Mouse (Mus musculus) embryo, embryonic 10.5 days (tissue): Measurements from ENCODE around the gene Rhbdl1.

Experiments used
- DNase-seq: peaks from one replicate; pipeline ENCODE4 v3.0.0-alpha.2; 2015; ENCODE audit warnings: low spot score

The Rhbdl1 gene

DNA sequence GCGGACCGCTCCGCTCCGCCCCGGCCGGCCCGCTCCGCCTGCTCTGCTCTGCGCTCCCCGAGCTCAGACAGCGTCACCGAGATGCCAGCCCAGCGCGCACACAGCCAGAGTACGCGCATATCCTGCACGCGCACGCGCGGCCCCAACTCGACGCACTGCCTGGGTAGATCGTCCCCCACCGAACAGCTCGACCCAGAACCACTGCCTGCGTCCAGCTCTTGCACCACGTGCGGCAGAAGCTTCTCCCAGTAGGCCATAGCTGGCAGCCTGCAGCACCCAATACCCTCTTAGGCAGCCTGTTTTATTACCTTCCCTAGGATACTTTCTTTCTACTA lies at the start of gene Rhbdl1:
Rhbdl1 (minus strand) TSS at position 220 of the 335 bp plus-strand sequence.
- peak; percentile 68 for DNase-seq

DNA sequence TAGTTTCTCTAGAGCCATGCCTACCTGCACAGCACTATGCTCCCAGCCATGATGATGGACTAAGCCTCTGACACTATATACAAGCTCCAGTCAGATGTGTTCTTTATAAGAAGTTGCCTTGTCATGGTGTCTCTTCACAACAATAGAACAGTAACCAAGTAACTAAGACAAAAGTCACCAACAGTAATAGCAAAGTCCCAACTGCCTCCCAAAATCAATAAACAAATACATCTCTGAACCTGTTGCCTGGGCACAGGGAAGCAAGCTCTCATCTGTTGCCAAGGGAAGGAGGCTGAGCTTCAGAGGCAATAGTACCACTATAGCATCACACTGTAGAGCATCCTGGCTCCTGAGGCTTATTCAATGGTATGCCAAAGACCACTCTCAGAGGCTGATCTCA lies 49.7 kb upstream of the Rhbdl1 start:
- DNase-seq = no peak

DNA sequence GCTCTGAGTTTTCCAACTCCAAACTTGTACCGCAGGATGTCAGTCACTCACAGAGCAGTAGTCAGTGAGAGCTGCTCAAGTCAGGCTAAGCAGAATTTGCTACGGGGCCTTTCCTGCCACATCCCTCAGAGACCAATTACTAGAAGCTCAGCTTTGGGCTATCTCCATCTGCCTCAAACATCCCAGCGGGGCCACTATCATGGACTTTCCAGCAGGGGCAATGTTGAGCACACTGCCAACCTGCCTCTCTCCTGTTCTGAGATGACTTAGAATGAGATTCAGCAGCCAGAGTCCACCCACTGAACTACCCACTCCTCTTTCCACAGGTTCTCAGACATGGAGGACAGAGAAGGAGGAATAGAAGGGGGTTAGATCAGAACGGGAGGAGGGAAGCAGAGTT lies 48.5 kb upstream of the Rhbdl1 start:
- DNase-seq = peak; percentile 53

DNA sequence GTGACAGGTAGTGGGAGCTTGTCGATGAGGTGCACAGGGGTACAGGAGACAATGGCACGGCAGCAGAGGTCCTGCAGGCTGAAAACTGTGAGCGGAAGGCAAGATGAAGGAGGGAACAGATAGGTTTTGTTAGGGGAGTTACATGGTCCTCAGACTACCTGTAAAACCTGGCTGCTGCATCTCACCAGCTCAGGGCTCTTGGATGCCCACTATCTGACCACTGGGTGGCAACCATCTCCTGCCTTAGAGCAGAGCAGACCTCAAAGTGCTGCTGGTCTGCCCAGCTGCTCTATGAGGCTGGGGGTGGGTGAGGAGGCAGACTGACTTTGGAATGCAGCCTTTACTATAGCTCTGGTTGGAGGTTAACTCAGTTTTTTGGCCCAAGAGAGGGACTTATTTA lies 46.7 kb upstream of the Rhbdl1 start:
- DNase-seq = no peak

DNA sequence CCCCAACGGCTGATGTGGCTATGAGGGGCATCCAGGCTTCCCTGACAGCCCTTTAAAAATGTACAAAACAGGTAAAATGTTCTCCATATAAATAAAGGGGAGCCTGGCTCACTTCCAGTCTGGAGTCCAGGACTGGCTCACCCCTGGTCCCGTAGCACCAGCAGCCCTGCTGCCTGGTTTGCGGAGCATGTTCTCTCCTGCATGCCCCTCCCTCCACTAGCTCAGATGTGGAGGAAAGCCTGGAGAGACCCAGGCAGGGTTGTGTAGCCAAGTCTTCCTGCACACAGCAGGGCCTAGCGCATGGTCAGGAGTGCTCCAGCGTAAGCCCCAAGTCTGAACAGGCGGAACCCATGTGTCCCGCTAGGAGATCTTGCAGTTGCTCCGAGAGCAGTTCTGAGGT lies 46.2 kb upstream of the Rhbdl1 start:
- no peak for DNase-seq

DNA sequence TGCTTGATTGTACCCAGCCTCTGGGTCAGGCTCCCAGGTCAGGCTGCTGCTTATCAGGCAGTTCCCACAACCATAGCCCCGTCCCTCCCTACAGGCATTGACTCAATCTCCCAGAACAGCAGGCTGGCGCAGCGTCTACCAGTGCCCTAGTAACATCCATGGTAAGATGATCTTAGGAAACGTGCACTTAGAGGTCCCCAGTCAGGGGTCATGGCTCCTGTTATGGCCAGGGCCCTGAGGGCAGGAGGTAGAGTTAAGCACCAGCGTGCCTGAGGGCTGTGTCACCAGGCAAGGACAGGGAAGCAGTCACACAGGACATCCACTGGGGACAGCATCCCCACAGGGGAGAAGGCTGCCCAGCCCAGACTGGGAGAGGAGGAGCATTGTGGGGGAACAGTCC lies 45.2 kb upstream of the Rhbdl1 start:
- peak; percentile 44 for DNase-seq

DNA sequence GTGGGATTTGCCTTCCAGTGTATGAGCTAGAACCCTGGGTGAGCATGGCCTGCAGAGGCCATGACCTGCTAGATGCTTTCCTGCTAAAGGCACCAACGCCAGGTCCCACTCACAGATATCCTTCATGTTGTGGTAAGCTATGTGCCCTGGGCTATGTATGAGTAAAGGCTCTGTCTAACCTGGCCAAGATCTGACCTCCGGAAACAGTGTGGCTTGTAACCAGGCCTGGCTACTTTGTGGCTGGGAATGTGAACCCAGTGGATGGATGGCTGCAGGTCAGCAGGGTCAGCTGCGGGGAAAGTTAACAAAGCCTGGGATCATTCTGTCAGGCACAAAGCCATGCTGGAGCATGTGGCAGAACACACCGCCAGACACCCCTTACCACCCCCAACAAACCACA lies 44.6 kb upstream of the Rhbdl1 start:
- peak; percentile 79 for DNase-seq

DNA sequence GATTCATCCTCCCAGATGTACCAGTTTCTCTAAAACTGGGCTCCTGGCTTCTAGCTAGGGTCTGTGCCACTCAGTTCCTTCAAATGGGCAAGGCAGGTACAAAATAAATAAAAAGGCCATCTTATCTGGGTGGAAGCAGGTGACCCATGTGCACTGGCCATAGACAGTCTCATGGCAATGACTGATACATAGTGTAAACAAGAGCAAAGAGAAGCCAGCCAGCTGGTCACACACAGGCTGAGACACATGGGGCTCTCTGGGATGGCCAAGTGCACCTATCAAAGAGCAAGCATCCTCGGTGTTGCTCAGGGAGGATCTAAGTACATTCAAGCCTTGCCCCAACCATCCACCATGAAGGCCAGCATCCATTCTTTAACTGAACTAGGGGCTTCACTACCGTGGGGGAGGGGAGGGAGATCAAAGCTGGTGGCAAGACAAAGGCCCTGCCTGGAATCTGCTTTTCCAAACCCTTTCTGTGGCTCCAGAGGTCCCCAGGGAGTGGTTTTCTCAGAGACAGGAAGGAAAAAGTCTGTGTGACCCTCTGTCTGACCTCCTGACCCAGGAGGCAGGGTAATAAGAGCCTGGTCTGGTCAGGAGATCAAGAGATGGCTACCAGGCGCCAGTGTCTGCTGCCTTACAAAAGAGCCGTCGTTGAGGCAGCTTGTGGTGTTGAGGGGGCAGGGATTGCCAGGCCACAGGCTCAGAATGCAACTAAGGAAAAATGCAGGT lies 44.0 kb upstream of the Rhbdl1 start:
- DNase-seq = peak; percentile 94

DNA sequence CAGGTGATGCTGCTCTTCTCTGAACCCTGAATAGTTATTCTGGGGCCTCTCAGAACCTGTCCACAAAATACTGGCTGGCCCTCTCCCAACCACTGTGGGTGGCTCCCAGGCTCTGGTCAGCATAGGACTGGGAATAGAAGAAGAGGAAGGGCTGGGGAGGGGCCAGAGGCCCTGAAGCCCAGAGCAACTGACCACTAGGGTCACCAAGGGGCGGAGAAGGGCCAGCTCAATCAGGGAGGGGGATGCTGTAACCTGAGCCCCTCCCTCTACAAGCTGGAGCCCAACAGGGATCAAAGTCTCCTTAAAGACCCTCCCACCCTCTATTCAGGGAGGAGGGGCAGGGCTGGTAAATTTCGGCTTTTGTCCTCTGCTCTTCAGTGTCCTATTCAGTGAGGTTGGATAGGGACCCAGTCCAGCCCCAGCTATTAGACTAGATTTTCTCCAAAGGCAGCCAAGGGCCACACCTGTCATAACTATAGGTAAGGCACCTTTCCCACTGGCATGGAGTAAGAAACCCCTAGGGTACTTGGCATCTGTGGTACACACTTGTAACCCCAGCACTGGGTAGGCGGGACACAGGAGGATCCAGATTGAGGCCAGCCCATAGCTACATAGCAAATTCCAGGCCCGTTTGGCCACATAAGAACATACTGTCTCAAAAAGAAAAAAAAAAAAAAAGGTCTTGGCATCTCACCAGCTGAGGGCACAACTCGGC lies 43.3 kb upstream of the Rhbdl1 start, which contains the start of gene Wfikkn1:
Wfikkn1 (minus strand) TSS at position 663 of the 715 bp plus-strand sequence.
- peak; percentile 84 for DNase-seq

DNA sequence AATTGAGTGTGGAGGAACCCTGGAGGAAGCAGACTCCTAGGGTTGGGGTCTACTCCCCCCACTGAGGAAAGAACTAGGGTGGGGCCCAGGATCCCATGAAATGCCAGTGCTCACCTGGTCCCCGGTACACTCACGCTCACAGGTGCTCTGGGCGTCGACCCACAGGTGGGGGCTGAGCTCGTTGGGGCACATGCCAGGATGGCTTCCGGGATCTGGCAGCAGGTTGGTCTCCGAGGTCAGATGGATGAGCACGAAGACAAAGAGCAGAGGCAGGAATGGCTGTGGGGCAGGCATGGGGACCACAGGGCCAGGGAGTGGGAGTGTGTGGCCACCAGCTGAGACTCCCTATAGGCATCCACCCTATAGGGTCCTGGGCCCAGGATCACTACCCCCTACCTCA lies 42.7 kb upstream of the Rhbdl1 start:
- no peak for DNase-seq

DNA sequence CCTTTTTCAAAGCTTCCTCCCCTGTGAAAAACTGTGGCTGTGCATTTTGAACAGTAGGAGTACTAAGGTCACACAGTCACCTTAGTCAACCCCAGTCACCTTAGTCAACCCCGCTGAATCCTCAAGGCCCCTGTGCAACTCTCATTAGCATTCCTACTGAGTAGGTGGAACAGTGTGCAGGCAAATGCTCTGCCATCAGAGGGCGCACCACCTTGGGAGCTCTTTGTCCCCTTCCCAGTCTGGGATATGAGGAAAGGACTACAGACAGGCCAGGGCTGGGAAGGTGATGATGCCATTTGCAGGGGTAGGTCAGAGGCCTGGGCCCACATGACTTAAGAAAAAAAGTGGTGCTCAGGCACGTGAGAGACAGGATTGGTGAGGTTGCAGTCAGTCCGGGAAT lies 42.2 kb upstream of the Rhbdl1 start:
- peak; percentile 75 for DNase-seq

DNA sequence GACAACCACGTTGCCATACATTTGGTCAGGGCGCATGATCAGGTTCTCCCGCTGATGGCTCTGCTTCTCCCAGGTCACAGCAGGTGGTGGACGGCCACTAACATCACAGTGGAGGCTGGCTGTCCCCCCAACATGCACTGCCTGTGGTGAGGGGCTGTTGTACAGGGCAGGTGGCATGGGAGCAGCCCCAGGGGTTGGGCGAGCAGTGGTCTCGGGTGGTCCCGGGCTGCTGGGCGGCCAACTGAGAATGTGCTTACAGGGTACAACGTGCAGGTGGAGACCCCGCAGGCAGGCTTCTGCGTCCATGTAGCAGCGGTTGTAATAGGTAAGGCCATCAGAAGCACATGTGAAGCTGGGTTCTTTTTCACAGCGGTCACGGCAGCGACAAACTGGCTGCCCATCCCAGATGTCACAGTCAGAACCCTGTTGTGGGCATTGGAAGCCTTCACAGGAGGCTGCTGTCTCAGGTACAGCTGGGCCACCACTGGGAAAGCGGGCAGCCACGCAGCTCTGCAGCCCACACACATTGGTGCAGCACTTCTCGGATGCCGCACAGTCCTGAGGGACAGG lies 41.6 kb upstream of the Rhbdl1 start:
- DNase-seq = no peak

DNA sequence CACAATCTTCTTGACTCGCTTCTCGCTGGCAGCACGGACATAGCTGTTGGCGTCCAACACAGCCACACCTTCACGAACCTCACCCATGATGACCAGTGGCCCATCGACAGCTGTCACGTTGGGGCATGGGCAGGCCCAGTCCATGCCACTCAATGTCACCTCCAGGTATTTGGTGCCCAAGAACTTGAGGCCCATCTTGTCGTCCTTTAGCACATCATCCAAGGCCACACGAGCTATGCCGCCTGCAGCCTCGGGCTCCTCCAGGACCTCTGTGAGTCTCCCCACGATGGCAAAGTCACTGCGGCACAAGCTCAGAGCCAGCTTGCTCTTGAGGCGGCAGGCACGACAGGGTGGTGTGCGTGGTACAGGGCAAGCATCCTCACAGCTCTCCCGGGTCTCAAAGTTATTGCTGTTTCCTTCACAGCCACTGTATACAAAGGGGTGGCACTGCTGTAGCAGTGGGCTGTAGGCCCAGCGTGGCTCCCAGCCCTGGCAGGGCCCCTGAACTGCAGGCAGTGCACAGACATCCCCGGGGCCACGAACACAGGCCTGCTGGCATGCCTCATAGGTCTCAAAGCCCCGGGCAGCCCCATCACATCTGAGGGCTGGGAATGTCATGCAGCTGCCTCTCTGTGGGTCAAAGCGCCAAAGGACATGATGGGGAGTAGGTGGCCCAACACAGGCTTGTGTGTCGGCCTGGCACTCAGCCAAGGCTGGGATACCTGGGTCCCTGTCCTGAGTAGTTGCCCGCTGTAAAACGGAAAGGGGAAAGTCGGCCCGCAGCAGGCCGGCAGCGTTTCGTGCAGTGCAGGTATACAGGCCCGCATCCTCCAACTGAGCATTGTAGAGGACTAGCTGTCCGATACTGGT lies 40.9 kb upstream of the Rhbdl1 start:
- DNase-seq = no peak

DNA sequence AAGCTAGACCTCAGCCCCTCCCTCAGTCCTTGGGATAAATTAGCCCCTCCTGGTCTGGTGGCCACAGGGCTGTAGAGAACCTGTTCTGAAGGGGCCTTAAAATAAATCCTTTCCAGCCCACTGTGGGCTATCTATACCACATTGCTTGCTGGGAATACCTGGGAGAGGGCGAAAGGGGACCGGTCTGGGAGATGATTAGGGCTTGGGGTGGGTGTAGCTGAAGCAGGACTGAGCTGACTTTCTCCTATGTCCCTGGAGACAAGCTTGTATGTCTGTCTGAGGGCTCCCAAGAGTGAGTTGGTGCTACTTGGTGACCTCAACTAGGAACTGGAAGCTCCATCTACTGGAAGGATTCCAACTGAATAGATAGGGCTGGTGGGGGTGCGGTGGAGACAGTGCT lies 39.9 kb upstream of the Rhbdl1 start:
- no peak for DNase-seq

DNA sequence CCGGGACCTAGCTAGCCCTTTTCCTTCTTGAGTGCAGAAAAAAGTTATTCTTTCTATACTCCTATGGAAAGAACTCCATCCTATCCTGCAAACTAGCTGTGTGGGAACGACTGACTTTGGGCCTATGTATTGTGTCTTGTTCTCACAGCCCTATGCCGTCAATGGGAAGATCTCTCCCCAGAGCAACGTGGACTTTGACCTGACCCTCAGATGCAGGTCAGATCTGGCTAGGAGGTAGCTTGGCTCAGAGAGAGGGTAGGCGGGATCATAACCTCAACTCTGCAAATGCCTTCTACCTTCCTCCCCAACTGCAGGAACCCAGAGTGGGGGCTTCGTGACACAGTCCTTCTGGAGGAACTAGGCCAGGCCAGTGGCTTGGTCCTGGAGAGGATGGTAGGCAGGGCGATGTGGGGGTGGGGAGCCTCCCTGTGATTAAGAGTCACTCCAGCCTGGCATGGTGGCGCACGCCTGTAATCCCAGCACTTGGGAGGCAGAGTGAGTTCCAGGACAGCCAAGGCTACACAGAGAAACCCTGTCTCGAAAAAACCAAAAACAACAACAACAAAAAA lies 39.3 kb upstream of the Rhbdl1 start:
- DNase-seq = peak; percentile 13

DNA sequence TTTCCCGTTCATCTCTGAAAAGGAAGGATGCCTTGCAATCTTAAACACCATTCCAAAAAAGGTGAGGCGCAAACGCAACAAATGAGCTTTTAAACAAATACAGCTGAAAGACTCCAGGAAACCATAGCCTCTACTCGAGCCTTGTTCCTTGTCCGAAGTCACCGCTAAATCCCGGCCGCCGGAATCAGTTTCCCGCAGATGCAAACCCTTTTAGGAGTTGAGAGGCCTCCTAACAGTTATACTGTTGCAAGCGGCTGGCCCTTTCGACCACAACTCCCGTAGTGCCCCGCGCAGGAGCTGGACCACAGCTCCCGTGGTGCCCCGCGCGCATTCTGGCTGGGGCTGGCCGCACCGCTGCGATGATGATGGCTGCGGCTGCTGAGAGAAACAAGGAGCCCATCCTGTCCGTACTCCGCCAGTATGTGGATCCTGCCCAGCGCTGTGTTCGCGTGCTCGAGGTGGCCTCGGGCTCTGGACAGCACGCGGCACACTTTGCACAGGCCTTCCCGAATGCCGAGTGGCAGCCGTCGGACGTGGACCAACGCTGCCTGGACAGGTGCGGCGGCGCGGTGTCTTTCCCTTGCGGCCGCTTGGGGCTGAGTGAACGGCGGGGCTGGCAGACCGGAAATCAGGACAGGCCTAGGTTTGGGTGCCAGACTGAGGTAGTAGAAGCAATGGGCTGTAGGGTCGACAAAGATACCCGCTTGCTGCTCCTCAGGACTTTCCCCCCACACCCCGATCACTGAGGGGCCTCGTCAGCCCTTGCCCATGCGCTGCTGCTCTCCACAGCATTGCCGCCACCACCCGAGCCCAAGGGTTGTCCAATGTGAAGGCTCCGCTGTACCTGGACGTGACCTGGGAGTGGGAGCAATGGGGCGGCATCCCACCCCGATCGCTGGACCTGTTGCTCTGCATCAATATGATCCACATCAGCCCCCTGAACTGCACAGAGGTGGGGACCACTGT lies 38.4 kb upstream of the Rhbdl1 start:
- peak; percentile 94 for DNase-seq

DNA sequence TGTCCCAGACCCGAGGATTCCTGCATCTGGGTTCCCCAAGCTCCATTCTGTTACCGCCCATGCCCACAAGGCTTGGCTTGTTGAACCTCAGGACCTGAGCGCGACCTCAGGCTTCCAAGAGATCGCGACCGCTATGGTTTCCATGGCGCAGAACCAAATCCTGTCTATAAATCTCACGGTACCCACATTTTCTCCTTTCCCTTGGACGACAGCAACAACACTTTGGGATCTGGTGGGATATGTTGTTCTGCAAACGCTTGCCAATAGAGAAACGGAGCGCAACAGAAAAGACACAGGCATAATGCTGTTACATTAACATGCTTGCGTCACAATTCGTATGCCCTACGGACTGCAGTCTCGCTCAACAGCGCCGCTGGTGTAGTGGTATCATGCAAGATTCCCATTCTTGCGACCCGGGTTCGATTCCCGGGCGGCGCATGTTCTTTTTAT lies 37.7 kb upstream of the Rhbdl1 start, which contains the start of gene Mettl26:
Mettl26 (plus strand) TSS at position 354 of the 450 bp plus-strand sequence.
- peak; percentile 97 for DNase-seq

DNA sequence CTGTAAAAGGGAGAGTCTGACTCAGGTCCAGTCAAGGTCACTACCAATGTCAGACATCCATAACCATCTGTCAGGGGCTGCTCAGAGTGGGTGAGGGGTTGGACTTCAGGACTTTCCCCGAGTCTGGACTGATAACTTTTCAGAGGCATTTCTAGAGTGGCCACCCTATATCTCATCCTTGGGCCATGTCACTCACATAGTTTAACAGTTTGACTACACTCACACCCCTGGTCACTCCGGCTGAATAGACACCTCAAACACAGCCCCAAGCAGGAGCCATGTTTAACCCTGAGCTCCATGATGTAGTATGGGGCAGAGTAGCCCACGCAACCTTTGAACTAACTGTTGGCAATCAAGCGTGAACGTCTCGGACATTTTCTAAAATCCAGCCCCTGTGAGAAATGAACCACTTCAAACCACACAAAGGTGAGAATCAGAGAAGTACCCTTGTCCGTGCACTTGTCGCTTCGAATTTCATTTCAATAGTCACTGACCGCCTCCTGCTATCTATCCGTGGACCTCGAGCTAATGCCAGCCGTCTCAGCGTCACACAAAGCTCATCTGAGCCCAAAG lies 37.1 kb upstream of the Rhbdl1 start:
- no peak for DNase-seq

DNA sequence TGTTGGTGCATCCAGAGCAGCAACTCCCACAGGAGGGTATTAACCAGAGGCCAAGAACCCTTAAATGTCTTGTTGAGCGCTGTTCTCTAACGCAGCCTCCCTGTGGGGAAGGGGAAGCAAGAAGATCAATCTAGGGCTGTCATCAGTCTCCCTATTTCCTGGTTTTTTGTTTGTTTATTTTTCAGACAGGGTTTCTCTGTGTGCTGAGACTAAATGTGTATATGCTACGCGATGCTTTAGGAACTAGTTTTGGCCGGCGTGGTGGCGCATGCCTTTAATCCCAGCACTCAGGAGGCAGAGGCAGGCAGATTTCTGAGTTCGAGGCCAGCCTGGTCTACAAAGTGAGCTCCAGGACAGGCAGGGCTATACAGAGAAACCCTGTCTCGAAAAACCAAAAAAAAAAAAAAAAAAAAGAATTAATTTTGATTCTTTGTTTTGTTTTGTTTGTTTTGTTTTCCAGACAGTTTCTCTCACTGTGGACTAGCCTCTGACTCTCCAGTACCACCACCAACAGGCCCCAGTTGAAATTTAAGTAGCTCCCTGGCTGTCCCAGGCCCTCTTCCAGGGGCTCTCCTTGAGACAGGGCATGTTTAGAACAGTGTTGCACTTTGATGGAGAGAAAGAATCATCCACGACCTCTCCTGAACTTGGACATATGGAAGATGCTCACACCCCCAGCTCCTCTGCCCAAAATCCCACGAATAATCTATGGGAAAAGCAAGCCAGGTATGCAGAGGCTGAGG lies 36.5 kb upstream of the Rhbdl1 start:
- DNase-seq = peak; percentile 24

DNA sequence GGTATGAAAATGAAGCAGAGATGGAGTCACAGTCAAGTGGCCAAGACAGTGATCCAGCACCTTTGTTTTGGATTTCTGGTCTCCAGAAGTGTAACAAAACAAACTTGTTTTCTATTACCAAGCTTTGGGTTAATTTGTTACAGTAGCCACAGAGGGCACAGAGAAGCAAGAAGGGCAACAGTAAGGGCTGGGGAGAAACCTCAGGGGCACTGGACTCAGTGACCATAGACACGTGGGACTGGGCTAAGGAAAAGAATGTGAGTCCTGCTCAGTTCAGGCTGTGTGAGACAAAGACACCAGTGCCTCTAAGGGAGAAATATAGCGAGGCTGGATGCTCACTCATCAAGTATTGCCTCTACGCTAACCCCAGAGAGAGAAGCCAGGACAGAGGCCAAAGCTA lies 35.6 kb upstream of the Rhbdl1 start:
- no peak for DNase-seq
